Mouse (Mus musculus) stomach, postnatal 0 days (tissue): ENCODE results near the gene Kcnmb4. TPM values are rescaled to one million over a fixed set of nuclear protein-coding genes. Genes with fewer than 3 reads are reported as not detected.

Experiments used
- ATAC-seq: fragments of 200-750 bp; cut with Nextera tagmentation; 2 replicates; pipeline ENCODE4 v1.8.0; 2017; ENCODE audit not compliant: low FRiP score, low TSS enrichment
- DNase-seq: peaks from one replicate; pipeline ENCODE4 v3.0.0-alpha.2; 2016; ENCODE audit warnings: low spot score
- H3K27ac ChIP-seq: fragments of 300-500 bp; sonication (generic); replicated peaks from 2 replicates; pipeline ENCODE4 v1.5.1; 2014; ENCODE audit warnings: mild to moderate bottlenecking, control low read depth
- H3K27me3 ChIP-seq: fragments of 300-500 bp; sonication (generic); 2 replicates; pipeline ENCODE4 v1.6.1; 2014; ENCODE audit warnings: low read length; ENCODE audit not compliant: control insufficient read depth, insufficient read depth
- H3K36me3 ChIP-seq: fragments of 300-500 bp; sonication (generic); 2 replicates; pipeline ENCODE4 v1.6.1; 2014; ENCODE audit warnings: low read length, mixed read lengths; ENCODE audit not compliant: control insufficient read depth, insufficient read depth
- H3K4me1 ChIP-seq: fragments of 300-500 bp; sonication (generic); replicated peaks from 2 replicates; pipeline ENCODE4 v1.6.1; 2014; ENCODE audit warnings: antibody characterized with exemption; ENCODE audit not compliant: control insufficient read depth, insufficient read depth
- H3K4me2 ChIP-seq: fragments of 300-500 bp; sonication (generic); replicated peaks from 2 replicates; pipeline ENCODE4 v1.6.1; 2014; ENCODE audit warnings: low read depth, mild to moderate bottlenecking, control low read depth, moderate library complexity
- H3K4me3 ChIP-seq: fragments of 300-500 bp; sonication (generic); 2 replicates; pipeline ENCODE4 v1.5.1; 2014; ENCODE audit warnings: low read depth, low read length, control low read depth
- H3K9ac ChIP-seq: fragments of 300-500 bp; sonication (generic); 2 replicates; pipeline ENCODE4 v1.6.1; 2014; ENCODE audit warnings: mild to moderate bottlenecking, low read length, control low read depth, mixed read lengths
- H3K9me3 ChIP-seq: fragments of 300-500 bp; sonication (generic); 2 replicates; pipeline ENCODE4 v1.6.1; 2016; ENCODE audit warnings: low read length; ENCODE audit not compliant: control insufficient read depth
- CTCF ChIP-seq: IDR thresholded peaks from 2 replicates; pipeline ENCODE4 v1.5.1; 2016; ENCODE audit warnings: antibody characterized with exemption, low read depth, mild to moderate bottlenecking, moderate library complexity
- EP300 ChIP-seq: optimal IDR thresholded peaks from 2 replicates; pipeline ENCODE3; 2016; ENCODE audit warnings: antibody characterized with exemption
- WGBS: fragments of 180-500 bp; shearing (Covaris S2); extraction: QIAGEN DNeasy Blood & Tissue Kit; methylation state at CpG from one replicate; pipeline ENCODE4 v1.1.7; 2014; 5-methylcytosine and 5-hydroxymethylcytosine counted together
- polyA plus RNA-seq: library from polyadenylated mRNA; unstranded; fragments of >200 nt; fragmentation: Nextera tagmentation; extraction: Ambion mirVana; gene quantifications from 2 replicates; pipeline ENCODE4 v1.2.1, GENCODE M21; 2015

Gene Kcnmb4
- polyA plus RNA-seq, 1 experiment from 2014 or later, result 1.8 TPM

GRCm38 (mm10) chr10:116422551-116422950 lies 51.1 kb downstream of the Kcnmb4 start:
- no peaks in the 10 kb centered on the region for H3K9me3 ChIP-seq
- ATAC-seq, result no peak
- no peak overlapping the region for H3K4me3 ChIP-seq
- no peaks in the 10 kb centered on the region for H3K4me1 ChIP-seq
- WGBS, result 84% methylated on average over 2 of the region's 2 CpGs
- no peak overlapping the region for H3K9ac ChIP-seq
- H3K4me2 ChIP-seq, result no peak overlapping the region
- TF ChIP-seq EP300 (no peak), CTCF (no peak)
- no peaks in the 10 kb centered on the region for H3K27me3 ChIP-seq
- H3K27ac ChIP-seq, result no peak overlapping the region
- DNase-seq, result no peak
- H3K36me3 ChIP-seq, result no peaks in the 10 kb centered on the region

GRCm38 (mm10) chr10:116420976-116421375 lies 52.7 kb downstream of the Kcnmb4 start:
- no peak overlapping the region for H3K4me3 ChIP-seq
- H3K27ac ChIP-seq, result no peak overlapping the region
- WGBS, result 88% methylated on average over 6 of the region's 6 CpGs
- H3K9me3 ChIP-seq, result no peaks in the 10 kb centered on the region
- no peaks in the 10 kb centered on the region for H3K36me3 ChIP-seq
- DNase-seq (no peak), ATAC-seq (no peak)
- H3K4me1 ChIP-seq, result no peaks in the 10 kb centered on the region
- no peak for TF ChIP-seq CTCF
- no peak for TF ChIP-seq EP300
- no peak overlapping the region for H3K9ac ChIP-seq
- no peaks in the 10 kb centered on the region for H3K27me3 ChIP-seq
- no peak overlapping the region for H3K4me2 ChIP-seq

GRCm38 (mm10) chr10:116418121-116418726 lies 55.5 kb downstream of the Kcnmb4 start:
- no peak for ATAC-seq
- no peak for TF ChIP-seq EP300
- no peak for TF ChIP-seq CTCF
- 68% methylated on average over 24 of the region's 24 CpGs for WGBS
- no peak for DNase-seq
- Histone ChIP-seq H3K27me3 (no peaks in the 10 kb centered on the region), H3K27ac (no peak overlapping the region), H3K36me3 (no peaks in the 10 kb centered on the region), H3K4me2 (no peak overlapping the region), H3K9ac (no peak overlapping the region), H3K4me3 (no peak overlapping the region), H3K9me3 (no peaks in the 10 kb centered on the region), H3K4me1 (no peaks in the 10 kb centered on the region)

- WGBS, result 66% methylated on average over 5 of the region's 5 CpGs
- Histone ChIP-seq H3K9ac (no peak overlapping the region), H3K9me3 (no peaks in the 10 kb centered on the region), H3K36me3 (no peaks in the 10 kb centered on the region), H3K4me1 (no peaks in the 10 kb centered on the region), H3K27ac (no peak overlapping the region), H3K4me3 (no peak overlapping the region), H3K4me2 (no peak overlapping the region), H3K27me3 (no peaks in the 10 kb centered on the region)
- TF ChIP-seq CTCF, result no peak
- TF ChIP-seq EP300, result no peak
- no peak for ATAC-seq
- no peak for DNase-seq
These were observed 57.0 kb downstream of the Kcnmb4 start for GRCm38 (mm10) chr10:116416726-116417125.

- ATAC-seq, result no peak
- no peaks in the 10 kb centered on the region for H3K4me1 ChIP-seq
- H3K9ac ChIP-seq, result no peak overlapping the region
- H3K4me2 ChIP-seq, result no peak overlapping the region
- no peak overlapping the region for H3K27ac ChIP-seq
- no peak overlapping the region for H3K4me3 ChIP-seq
- 77% methylated on average over 6 of the region's 6 CpGs for WGBS
- H3K36me3 ChIP-seq, result no peaks in the 10 kb centered on the region
- H3K9me3 ChIP-seq, result no peaks in the 10 kb centered on the region
- H3K27me3 ChIP-seq, result no peaks in the 10 kb centered on the region
- no peak for TF ChIP-seq CTCF
- TF ChIP-seq EP300, result no peak
- DNase-seq, result no peak
These were observed 57.5 kb downstream of the Kcnmb4 start for GRCm38 (mm10) chr10:116416142-116416541.

GRCm38 (mm10) chr10:116410826-116411225 lies 62.9 kb downstream of the Kcnmb4 start:
- TF ChIP-seq CTCF, result no peak
- TF ChIP-seq EP300, result no peak
- ATAC-seq (no peak), DNase-seq (no peak)
- 42% methylated on average over 9 of the region's 9 CpGs for WGBS
- Histone ChIP-seq H3K27ac (no peak overlapping the region), H3K9ac (no peak overlapping the region), H3K36me3 (no peaks in the 10 kb centered on the region), H3K27me3 (no peaks in the 10 kb centered on the region; the same call in 1 of the 2 replicates), H3K4me2 (no peak overlapping the region), H3K4me3 (no peak overlapping the region), H3K4me1 (no peaks in the 10 kb centered on the region), H3K9me3 (no peaks in the 10 kb centered on the region)
